Mouse (Mus musculus) midbrain, embryonic 12.5 days (tissue): ENCODE results near the gene Spata2l. TPM values are rescaled to one million over a fixed set of nuclear protein-coding genes. Genes with fewer than 3 reads are reported as not detected.
"Not testable (repeated sequence)": the region's sequence is repeated elsewhere in the genome, so short reads cannot be mapped to it uniquely, and the experiment has no call there.

ENCODE experiments used
- ATAC-seq: fragments of 200-750 bp; cut with Nextera tagmentation; 2 replicates; pipeline ENCODE4 v1.8.0; 2017; ENCODE audit warnings: low read depth, moderate TSS enrichment, moderate library complexity; ENCODE audit not compliant: low FRiP score
- H3K27ac ChIP-seq: fragments of 300-500 bp; sonication (generic); replicated peaks from 2 replicates; pipeline ENCODE4 v1.5.1; 2016; ENCODE audit warnings: mild to moderate bottlenecking
- H3K27me3 ChIP-seq: fragments of 300-500 bp; sonication (generic); 2 replicates; pipeline ENCODE4 v1.6.1; 2016; ENCODE audit warnings: mild to moderate bottlenecking
- H3K36me3 ChIP-seq: fragments of 300-500 bp; sonication (generic); 2 replicates; pipeline ENCODE4 v1.6.1; 2016
- H3K4me1 ChIP-seq: fragments of 300-500 bp; sonication (generic); 2 replicates; pipeline ENCODE4 v1.6.1; 2016
- H3K4me2 ChIP-seq: fragments of 300-500 bp; sonication (generic); replicated peaks from 2 replicates; pipeline ENCODE4 v1.6.1; 2016; ENCODE audit warnings: mild to moderate bottlenecking, moderate library complexity
- H3K4me3 ChIP-seq: fragments of 300-500 bp; sonication (generic); 2 replicates; pipeline ENCODE4 v1.5.1; 2016; ENCODE audit warnings: mild to moderate bottlenecking
- H3K9ac ChIP-seq: fragments of 300-500 bp; sonication (generic); replicated peaks from 2 replicates; pipeline ENCODE4 v1.6.1; 2016; ENCODE audit warnings: mild to moderate bottlenecking, moderate library complexity
- H3K9me3 ChIP-seq: fragments of 300-500 bp; sonication (generic); 2 replicates; pipeline ENCODE4 v1.6.1; 2016; ENCODE audit warnings: mild to moderate bottlenecking
- WGBS: fragments of 180-500 bp; shearing (Covaris S2); methylation state at CpG from one replicate; pipeline ENCODE4 v1.1.7; 2016; 5-methylcytosine and 5-hydroxymethylcytosine counted together
- polyA plus RNA-seq: library from polyadenylated mRNA; unstranded; fragments of >200 nt; fragmentation: Nextera tagmentation; extraction: Ambion mirVana; gene quantifications from 2 replicates; pipeline ENCODE4 v1.2.1, GENCODE M21; 2016

Gene Spata2l
- polyA plus RNA-seq, 1 experiment from 2014 or later, result 2.8 TPM

DNA sequence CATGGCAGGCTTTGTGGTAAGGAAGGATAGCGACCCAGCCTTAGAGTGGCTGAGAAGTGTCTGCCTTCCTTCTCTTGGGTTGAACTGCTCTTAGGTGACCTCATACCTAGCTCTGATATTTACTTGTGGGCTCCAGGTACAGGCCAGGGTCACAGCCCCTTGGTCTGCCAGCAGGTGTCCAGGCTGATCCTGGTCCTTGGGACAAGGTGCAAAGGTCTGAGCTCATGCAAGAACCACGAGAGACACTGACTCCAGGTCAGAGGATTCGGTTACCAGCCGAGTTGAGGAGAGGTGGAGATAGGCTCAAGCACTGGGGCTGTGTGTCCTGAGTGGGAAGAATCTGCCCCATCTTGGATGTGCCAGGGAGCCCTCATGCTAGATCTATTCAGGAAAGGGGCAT, 8.3 kb upstream of the Spata2l start:
- Histone ChIP-seq H3K27me3 (no peaks in the 10 kb centered on the region), H3K4me2 (no peak overlapping the region), H3K36me3 (peaks cover 80% of the 10 kb centered on the region), H3K9ac (no peak overlapping the region), H3K4me3 (no peak overlapping the region), H3K9me3 (no peaks in the 10 kb centered on the region), H3K27ac (no peak overlapping the region), H3K4me1 (no peaks in the 10 kb centered on the region)
- WGBS, result over 99% methylated on average over 4 of the region's 4 CpGs
- ATAC-seq, result no peak

DNA sequence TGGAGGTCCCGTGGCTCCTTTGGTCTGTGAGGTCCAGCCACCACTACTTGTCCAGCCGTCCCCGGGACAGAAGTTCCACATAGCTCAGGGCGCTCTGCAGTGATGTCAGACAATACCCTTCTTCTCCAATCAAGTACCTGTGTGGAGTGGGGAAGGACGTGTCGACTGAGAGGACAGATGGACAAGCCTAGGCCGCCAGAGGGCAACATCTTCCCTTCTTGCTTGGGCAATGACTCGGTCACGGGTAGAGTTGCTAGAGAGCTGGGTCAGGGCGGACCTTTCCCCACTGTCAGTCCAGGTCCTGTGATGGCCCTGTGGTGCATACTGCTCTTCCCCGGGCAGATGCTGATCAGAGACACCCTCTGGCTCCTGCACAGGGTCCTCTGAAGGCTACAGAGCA, 7.0 kb upstream of the Spata2l start:
- no peak for ATAC-seq
- H3K27ac ChIP-seq, result no peak overlapping the region
- H3K4me2 ChIP-seq, result no peak overlapping the region
- H3K9me3 ChIP-seq, result no peaks in the 10 kb centered on the region
- H3K27me3 ChIP-seq, result no peaks in the 10 kb centered on the region; the same call in 1 of the 2 replicates
- no peak overlapping the region for H3K4me3 ChIP-seq
- WGBS, result 67% methylated on average over 11 of the region's 11 CpGs
- H3K4me1 ChIP-seq, result no peaks in the 10 kb centered on the region
- H3K9ac ChIP-seq, result no peak overlapping the region
- H3K36me3 ChIP-seq, result peaks cover 67% of the 10 kb centered on the region

DNA sequence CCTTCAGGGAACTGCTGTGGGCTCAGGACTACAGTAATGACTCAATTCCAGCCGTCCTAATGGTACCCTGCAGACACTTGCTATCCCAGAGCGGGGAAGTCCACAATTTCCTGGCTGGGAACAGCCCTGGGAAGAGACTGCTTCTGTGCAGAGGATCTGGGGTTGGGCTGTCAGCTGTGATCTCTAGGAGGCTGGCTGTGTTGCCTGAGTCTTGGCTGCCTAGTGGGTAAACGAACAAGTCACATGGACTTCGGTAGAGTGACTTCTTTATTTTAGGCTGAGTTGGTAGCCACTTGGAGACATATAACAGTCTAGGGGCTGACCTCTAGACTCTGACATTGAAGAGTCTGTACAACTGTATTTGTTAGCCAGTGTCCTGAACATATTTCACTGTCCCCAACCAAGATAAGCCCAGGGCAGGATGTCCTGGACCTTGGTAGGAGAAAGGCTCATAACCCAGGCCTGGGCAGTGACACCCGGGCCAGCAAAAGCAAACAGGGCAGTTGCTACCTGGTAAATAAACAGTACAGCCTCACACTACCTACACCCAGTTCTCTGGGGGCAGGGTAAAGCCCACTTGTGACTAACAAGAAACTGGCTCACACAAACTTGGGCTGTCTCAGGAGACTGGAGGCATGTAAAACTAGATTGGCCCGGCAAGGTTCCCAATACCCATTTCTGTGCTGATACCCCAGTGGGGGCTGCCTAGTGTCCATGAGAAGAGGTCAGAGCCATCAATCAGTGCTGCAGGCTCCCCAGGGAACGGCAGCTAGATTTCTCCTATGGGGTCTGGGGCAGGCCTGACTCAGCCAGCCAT, 6.3 kb upstream of the Spata2l start:
- Histone ChIP-seq H3K9me3 (no peaks in the 10 kb centered on the region), H3K27ac (no peak overlapping the region), H3K4me1 (no peaks in the 10 kb centered on the region), H3K27me3 (no peaks in the 10 kb centered on the region; the same call in 1 of the 2 replicates), H3K4me2 (no peak overlapping the region), H3K4me3 (no peak overlapping the region), H3K9ac (no peak overlapping the region), H3K36me3 (peaks cover 59% of the 10 kb centered on the region)
- no peak for ATAC-seq
- WGBS, result 93% methylated on average over 7 of the region's 7 CpGs

DNA sequence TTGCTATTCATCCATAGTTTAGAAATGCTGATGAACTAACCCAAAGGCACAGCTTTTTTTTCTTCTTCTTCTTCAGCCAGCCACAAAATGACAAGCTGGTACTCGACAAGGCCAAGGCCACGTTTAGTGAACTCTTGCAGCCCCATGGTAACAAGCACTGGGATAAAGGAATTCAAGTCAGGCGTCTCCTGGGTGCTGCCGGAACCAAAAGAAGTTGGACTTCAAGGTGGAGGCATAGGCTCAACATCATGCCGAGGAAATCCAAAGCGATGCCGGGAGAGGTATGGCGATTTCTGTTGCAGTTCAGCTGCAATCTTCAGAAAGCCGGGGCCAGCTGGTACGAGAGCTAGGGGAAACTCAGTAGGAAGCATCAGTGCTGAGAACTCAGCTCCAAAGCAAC, 3.4 kb upstream of the Spata2l start:
- H3K36me3 ChIP-seq, result peaks cover 30% of the 10 kb centered on the region
- 84% methylated on average over 10 of the region's 10 CpGs for WGBS

DNA sequence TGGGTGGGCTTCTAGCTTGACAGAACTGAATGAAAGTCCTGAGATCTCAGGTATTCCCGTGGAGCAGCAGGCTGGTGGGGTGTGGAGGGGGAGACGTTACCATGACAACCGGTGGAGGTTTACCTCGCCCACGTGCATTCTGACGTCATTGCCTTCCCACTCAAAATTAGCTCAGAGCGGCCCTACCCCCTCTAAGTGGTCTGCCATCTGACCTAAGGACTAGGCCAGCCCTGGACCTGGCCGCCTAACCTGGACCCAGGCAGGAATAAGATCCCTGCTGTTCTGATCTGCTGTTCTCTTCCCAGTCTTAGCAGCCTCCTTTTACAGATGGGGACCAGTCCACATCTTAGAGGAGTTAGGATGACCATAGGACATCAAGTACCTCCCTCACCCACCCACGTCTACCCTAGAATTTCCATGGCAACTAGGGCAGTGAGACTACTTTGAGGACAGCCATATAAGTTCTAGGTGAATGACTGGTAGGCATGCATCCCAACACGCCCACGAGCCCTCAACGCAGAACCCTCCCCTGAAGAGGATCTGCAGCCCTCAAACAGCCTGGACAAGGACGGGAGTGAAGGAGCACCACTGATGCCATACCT, 1.0 kb downstream of the Spata2l start:
- WGBS, result 41% methylated on average over 13 of the region's 13 CpGs
- H3K36me3 ChIP-seq, result no peaks in the 10 kb centered on the region
- peak overlapping the region; percentile 82 for H3K4me2 ChIP-seq
- H3K9ac ChIP-seq, result peak overlapping the region; percentile 59
- H3K9me3 ChIP-seq, result no peaks in the 10 kb centered on the region
- no peak for ATAC-seq
- peaks cover 42% of the 10 kb centered on the region for H3K27me3 ChIP-seq
- H3K4me1 ChIP-seq, result peaks cover 22% of the 10 kb centered on the region
- H3K27ac ChIP-seq, result no peak overlapping the region
- H3K4me3 ChIP-seq, result peak overlapping the region; percentile 46

More for the DNA sequence above, 3.4 kb upstream of the Spata2l start:
- peaks cover 21% of the 10 kb centered on the region for H3K4me1 ChIP-seq
- no peak overlapping the region for H3K27ac ChIP-seq
- H3K4me3 ChIP-seq, result no peak overlapping the region
- H3K4me2 ChIP-seq, result no peak overlapping the region
- no peaks in the 10 kb centered on the region for H3K9me3 ChIP-seq
- ATAC-seq, result no peak
- H3K9ac ChIP-seq, result no peak overlapping the region
- peaks cover 24% of the 10 kb centered on the region for H3K27me3 ChIP-seq

DNA sequence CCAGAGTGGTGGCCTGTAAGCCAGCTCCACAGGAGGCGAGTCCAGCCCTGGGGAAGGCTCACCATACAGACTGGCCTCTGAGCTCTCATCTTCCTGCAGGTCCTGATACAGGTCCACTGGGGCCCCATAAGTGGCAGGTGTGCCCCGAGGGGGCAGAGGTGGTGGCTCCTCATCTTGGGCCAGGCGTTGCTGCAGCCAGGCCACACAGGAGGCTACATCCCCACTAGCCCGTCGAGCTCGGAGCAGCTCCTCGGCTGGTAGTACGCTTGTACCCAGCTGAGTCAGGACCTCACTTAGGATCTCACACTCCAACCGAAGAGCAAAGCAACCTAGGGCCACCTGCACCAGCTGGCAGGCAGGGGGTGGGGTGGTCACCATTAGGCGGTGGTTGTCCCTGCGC, 2.3 kb downstream of the Spata2l start:
- no peak overlapping the region for H3K4me3 ChIP-seq
- no peak overlapping the region for H3K9ac ChIP-seq
- H3K4me2 ChIP-seq, result no peak overlapping the region
- H3K4me1 ChIP-seq, result peaks cover 22% of the 10 kb centered on the region
- 81% methylated on average over 11 of the region's 11 CpGs for WGBS
- H3K36me3 ChIP-seq, result peaks cover 7% of the 10 kb centered on the region
- peaks cover 42% of the 10 kb centered on the region for H3K27me3 ChIP-seq
- no peaks in the 10 kb centered on the region for H3K9me3 ChIP-seq
- no peak for ATAC-seq
- H3K27ac ChIP-seq, result no peak overlapping the region

DNA sequence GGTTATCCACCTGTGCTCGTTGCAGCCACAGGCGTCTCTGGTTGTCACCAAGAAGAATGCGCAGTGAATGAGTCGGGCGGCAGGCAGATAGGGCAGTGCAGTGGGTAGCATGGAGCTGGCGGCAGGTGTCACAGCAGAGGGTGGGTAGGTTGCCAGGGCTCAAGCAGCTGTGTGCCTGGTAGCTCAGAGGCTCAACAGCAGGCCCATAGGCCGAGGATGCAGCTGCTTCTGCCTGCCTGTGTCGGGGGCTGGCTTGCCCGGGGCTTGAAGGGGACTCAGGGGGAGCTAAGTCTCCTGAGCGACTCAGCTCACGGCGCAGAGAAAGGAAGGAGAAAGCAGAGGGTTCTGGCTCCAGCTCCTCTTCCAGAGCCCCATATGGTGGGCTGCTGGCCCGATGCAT, 2.7 kb downstream of the Spata2l start:
- ATAC-seq, result no peak
- no peaks in the 10 kb centered on the region for H3K9me3 ChIP-seq
- H3K27me3 ChIP-seq, result peaks cover 42% of the 10 kb centered on the region
- peaks cover 12% of the 10 kb centered on the region for H3K36me3 ChIP-seq
- H3K4me1 ChIP-seq, result peaks cover 22% of the 10 kb centered on the region
- H3K9ac ChIP-seq, result no peak overlapping the region
- WGBS, result 59% methylated on average over 13 of the region's 13 CpGs
- H3K4me3 ChIP-seq, result no peak overlapping the region
- no peak overlapping the region for H3K4me2 ChIP-seq
- H3K27ac ChIP-seq, result no peak overlapping the region

DNA sequence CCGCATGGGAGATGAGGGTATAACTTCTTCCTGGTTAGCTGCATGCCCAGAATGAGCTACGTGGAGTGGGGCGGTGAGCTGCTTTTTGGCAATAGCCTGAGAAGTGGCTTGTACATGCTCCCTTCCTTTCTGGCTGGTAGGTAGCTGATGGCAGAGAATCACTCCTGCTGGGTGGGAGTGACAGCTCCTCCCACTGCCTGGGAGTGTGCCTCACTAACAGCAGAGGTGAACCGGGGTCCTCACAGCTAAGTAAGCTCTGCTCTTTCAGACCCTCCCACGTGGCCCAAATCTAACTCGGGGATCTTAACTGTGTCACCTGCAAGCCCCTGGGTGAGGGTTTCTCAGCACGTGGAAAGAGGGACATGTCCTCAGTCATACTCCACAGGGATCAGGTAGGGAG, 3.5 kb downstream of the Spata2l start:
- no peak overlapping the region for H3K27ac ChIP-seq
- ATAC-seq, result no peak
- WGBS, result 51% methylated on average over 7 of the region's 7 CpGs
- H3K4me3 ChIP-seq, result no peak overlapping the region
- H3K27me3 ChIP-seq, result peaks cover 42% of the 10 kb centered on the region
- no peak overlapping the region for H3K4me2 ChIP-seq
- H3K9ac ChIP-seq, result no peak overlapping the region
- peaks cover 20% of the 10 kb centered on the region for H3K36me3 ChIP-seq
- H3K4me1 ChIP-seq, result peaks cover 22% of the 10 kb centered on the region
- H3K9me3 ChIP-seq, result no peaks in the 10 kb centered on the region

DNA sequence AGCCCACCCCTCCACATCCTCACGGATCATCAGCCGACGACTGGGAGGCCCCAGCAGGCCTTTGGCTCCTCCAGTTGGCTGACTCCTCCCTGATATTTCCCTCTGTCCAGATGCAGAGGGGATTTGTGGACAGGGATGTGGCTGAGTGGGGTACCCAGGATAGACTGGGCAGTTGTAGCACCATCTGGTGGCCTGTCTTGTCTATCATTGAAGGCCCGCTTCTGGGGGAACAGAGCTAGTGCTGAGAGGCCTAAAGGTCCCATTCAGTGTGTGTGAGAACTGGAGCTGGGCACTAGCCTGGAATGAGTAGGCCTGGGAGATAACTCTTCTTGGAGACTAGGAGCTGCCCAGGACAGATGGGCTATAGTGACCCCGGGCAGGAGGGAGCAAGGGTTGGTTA, 4.3 kb downstream of the Spata2l start:
- 57% methylated on average over 5 of the region's 5 CpGs for WGBS
- peaks cover 40% of the 10 kb centered on the region for H3K27me3 ChIP-seq

DNA sequence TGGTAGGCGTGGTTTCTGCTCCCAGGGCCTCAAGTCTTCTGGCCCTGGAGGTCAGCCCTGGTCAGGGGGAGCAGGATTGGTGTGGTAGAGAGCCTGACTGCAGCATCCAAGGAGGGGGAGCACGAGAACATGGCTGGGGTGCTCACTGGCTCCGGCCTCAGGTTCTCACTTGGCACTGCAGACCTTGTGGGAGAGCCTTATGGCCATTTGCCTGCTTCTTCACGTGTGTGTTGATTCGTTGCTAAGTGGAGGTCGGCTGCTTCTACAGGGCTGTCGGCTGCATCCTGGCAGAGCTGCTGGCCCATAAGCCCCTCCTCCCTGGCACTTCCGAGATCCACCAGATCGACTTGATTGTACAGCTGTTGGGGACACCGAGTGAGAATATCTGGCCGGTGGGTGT, 5.7 kb downstream of the Spata2l start:
- H3K4me2 ChIP-seq, H3K9ac ChIP-seq, H3K9me3 ChIP-seq, ATAC-seq, H3K27ac ChIP-seq, H3K4me3 ChIP-seq: not testable (repeated sequence)
- 92% methylated on average over 11 of the region's 11 CpGs for WGBS
- Histone ChIP-seq H3K4me1 (peaks cover 15% of the 10 kb centered on the region), H3K36me3 (peaks cover 27% of the 10 kb centered on the region), H3K27me3 (peaks cover 27% of the 10 kb centered on the region)

More for the DNA sequence above, 4.3 kb downstream of the Spata2l start:
- no peak overlapping the region for H3K9ac ChIP-seq
- ATAC-seq, result no peak
- H3K9me3 ChIP-seq, result no peaks in the 10 kb centered on the region
- H3K4me1 ChIP-seq, result peaks cover 22% of the 10 kb centered on the region
- no peak overlapping the region for H3K27ac ChIP-seq
- peaks cover 27% of the 10 kb centered on the region for H3K36me3 ChIP-seq
- no peak overlapping the region for H3K4me3 ChIP-seq
- no peak overlapping the region for H3K4me2 ChIP-seq

DNA sequence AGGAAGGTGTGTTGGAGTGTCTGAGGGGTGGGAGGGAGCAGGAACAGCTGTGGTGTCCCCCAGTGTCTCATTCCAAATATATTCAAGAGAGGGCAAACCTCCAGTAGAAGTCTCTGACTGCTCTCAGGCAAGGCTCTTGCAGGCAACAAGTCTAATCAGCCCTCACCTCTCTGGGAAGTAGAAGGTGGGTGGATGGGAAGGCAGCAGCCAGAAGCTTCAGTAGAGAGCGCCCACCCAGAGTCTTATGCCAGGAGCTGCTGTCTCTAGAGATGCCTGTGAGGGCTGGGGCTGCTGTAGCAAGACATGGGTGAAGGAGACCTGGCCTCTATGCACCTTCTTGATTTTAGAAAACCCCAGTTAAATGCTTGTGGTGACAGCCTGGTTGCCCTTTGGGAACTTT, 7.6 kb downstream of the Spata2l start:
- H3K36me3 ChIP-seq, result peaks cover 27% of the 10 kb centered on the region
- no peak overlapping the region for H3K4me3 ChIP-seq
- peaks cover 8% of the 10 kb centered on the region for H3K27me3 ChIP-seq
- no peak for ATAC-seq
- no peak overlapping the region for H3K9ac ChIP-seq
- WGBS, result 93% methylated on average over 1 of the region's 1 CpGs
- H3K4me1 ChIP-seq, result peaks cover 14% of the 10 kb centered on the region
- H3K4me2 ChIP-seq, result no peak overlapping the region
- no peaks in the 10 kb centered on the region for H3K9me3 ChIP-seq
- no peak overlapping the region for H3K27ac ChIP-seq
